Comparison of ENCODE assay signal across 8 mouse cellular contexts in genomic region chr7:67371891-67372672, GRCm38 (mm10). TPM values are rescaled to one million over a fixed set of nuclear protein-coding genes. Genes with fewer than 3 reads are reported as not detected.
DNase-seq lines count a peak whose midpoint lies in the region; ATAC-seq lines count a peak whose summit lies in the region.

No protein-coding gene starts in this region.

- no peaks in the 10 kb centered on the region for H3K27me3 ChIP-seq in embryonic facial prominence, embryonic 11.5 days (ENCODE audit: control insufficient read depth, insufficient read depth, low read length)
- no peaks in the 10 kb centered on the region for H3K27me3 ChIP-seq in heart, embryonic 16.5 days (ENCODE audit: control insufficient read depth, insufficient read depth, low read length)
- no peaks in the 10 kb centered on the region for H3K27me3 ChIP-seq in midbrain, embryonic 14.5 days (ENCODE audit: control insufficient read depth, insufficient read depth, low read length)

- H3K4me2 ChIP-seq in embryonic facial prominence, embryonic 11.5 days (ENCODE audit: low read depth, low read length), result peak overlapping the region; percentile 77
- peak overlapping the region; percentile 92 for H3K4me2 ChIP-seq in heart, embryonic 16.5 days (ENCODE audit: low read depth, low read length)
- H3K4me2 ChIP-seq in midbrain, embryonic 14.5 days (ENCODE audit: low read length), result peak overlapping the region; percentile 98

- ATAC-seq in embryonic facial prominence, embryonic 11.5 days (replicated peaks; ENCODE audit: insufficient number of reproducible peaks, low FRiP score, low TSS enrichment, low read depth), result peak; percentile 62
- peak; percentile 28 for ATAC-seq in heart, embryonic 16.5 days (replicated peaks; ENCODE audit: extremely low read depth, insufficient read depth, low FRiP score)
- ATAC-seq in midbrain, embryonic 14.5 days (ENCODE audit: low FRiP score, low TSS enrichment), result peak; percentile 38

- under 1% methylated on average over 50 of the region's 75 CpGs for WGBS in embryonic facial prominence, embryonic 11.5 days
- under 1% methylated on average over 50 of the region's 75 CpGs for WGBS in heart, embryonic 16.5 days
- 1% methylated on average over 57 of the region's 75 CpGs for WGBS in midbrain, embryonic 14.5 days

- DNase-seq in gastrocnemius, adult 18-20 months (ENCODE audit: low spot score), result peak; percentile 23
- DNase-seq in gastrocnemius, postnatal 25 days, result no peak
- peak; percentile 55 for DNase-seq in ZHBTc4 (ENCODE audit: low read depth, low spot score)
- peak; percentile 28 for DNase-seq in embryonic facial prominence, embryonic 11.5 days (ENCODE audit: low spot score)
- DNase-seq in kidney, postnatal 25 days, result peak; percentile 35 to 54
- peak; percentile 68 for DNase-seq in midbrain, embryonic 14.5 days
- DNase-seq in testis, postnatal 14 days (ENCODE audit: low spot score), result peak; percentile 56

- peak overlapping the region; percentile 99 for H3K9ac ChIP-seq in embryonic facial prominence, embryonic 11.5 days (replicated peaks; ENCODE audit: low read length)
- H3K9ac ChIP-seq in heart, embryonic 16.5 days (ENCODE audit: low read length), result peak overlapping the region; percentile 100
- H3K9ac ChIP-seq in midbrain, embryonic 14.5 days (replicated peaks; ENCODE audit: low read length), result peak overlapping the region; percentile 98

- H3K9me3 ChIP-seq in embryonic facial prominence, embryonic 11.5 days (replicated peaks; ENCODE audit: control insufficient read depth, low read length), result no peaks in the 10 kb centered on the region
- no peaks in the 10 kb centered on the region for H3K9me3 ChIP-seq in heart, embryonic 16.5 days (replicated peaks; ENCODE audit: control insufficient read depth, low read length)
- H3K9me3 ChIP-seq in midbrain, embryonic 14.5 days (ENCODE audit: control insufficient read depth, low read length), result no peaks in the 10 kb centered on the region

- no peaks in the 10 kb centered on the region for H3K4me1 ChIP-seq in embryonic facial prominence, embryonic 11.5 days (ENCODE audit: control insufficient read depth, insufficient read depth, low read length)
- peaks cover 36% of the 10 kb centered on the region for H3K4me1 ChIP-seq in heart, embryonic 16.5 days (ENCODE audit: control insufficient read depth, insufficient read depth, low read length)
- peaks cover 12% of the 10 kb centered on the region for H3K4me1 ChIP-seq in midbrain, embryonic 14.5 days (ENCODE audit: control insufficient read depth, insufficient read depth, low read length)

- peak overlapping the region; percentile 80 for H3K4me3 ChIP-seq in embryonic facial prominence, embryonic 11.5 days (ENCODE audit: low read depth, low read length)
- peak overlapping the region; percentile 100 for H3K4me3 ChIP-seq in heart, embryonic 16.5 days (ENCODE audit: low read length)
- peak overlapping the region; percentile 90 for H3K4me3 ChIP-seq in midbrain, embryonic 14.5 days (replicated peaks; ENCODE audit: low read depth, low read length)

- peak overlapping the region; percentile 97 for H3K27ac ChIP-seq in embryonic facial prominence, embryonic 11.5 days (replicated peaks; ENCODE audit: low read depth, low read length)
- H3K27ac ChIP-seq in heart, embryonic 16.5 days (ENCODE audit: low read length), result peak overlapping the region; percentile 100
- peak overlapping the region; percentile 99 for H3K27ac ChIP-seq in midbrain, embryonic 14.5 days (replicated peaks; ENCODE audit: low read depth, low read length)

- H3K36me3 ChIP-seq in embryonic facial prominence, embryonic 11.5 days (replicated peaks; ENCODE audit: control insufficient read depth, insufficient read depth, low read depth, low read length), result no peaks in the 10 kb centered on the region
- no peaks in the 10 kb centered on the region for H3K36me3 ChIP-seq in heart, embryonic 16.5 days (ENCODE audit: control insufficient read depth, insufficient read depth)
- H3K36me3 ChIP-seq in midbrain, embryonic 14.5 days (ENCODE audit: control insufficient read depth, insufficient read depth, low read length), result no peaks in the 10 kb centered on the region

RNA-seq across cellular contexts. Expression of gene Mef2a, which starts 0.6 kb away (rescaled TPM):
- total RNA-seq in gastrocnemius, adult 18-20 months (2021), result 100 to 1,000 TPM in 1 of 2 experiments, 10 to 100 TPM in 1; 87.3 to 105 TPM
- total RNA-seq in gastrocnemius, postnatal 25 days (2021), result 10 to 100 TPM; 60.9 to 69.3 TPM
- 23.3 and 29.4 TPM in 2 replicates for polyA plus RNA-seq in embryonic facial prominence, embryonic 11.5 days (2014; fragmentation: Nextera tagmentation; extraction: Ambion mirVana)
- polyA plus RNA-seq in heart, embryonic 16.5 days (2015; fragmentation: Nextera tagmentation; extraction: Ambion mirVana), result 119 and 120 TPM in 2 replicates
- 38.9 and 45.2 TPM in 2 replicates for polyA plus RNA-seq in midbrain, embryonic 14.5 days (2014; fragmentation: Nextera tagmentation; extraction: Ambion mirVana)
